Mouse (Mus musculus): ENCODE measurements around the gene Prrt3. TPM values are rescaled to one million over a fixed set of nuclear protein-coding genes. Genes with fewer than 3 reads are reported as not detected.

Prrt3 gene
- polyA plus RNA-seq, 2 experiments from 2014 or later: not detected

Other genes starting within 250 kb of the Prrt3 start
- under 1 TPM; 0.23 to 0.28 TPM for gene Cpne9, start 219.6 kb downstream of the Prrt3 start, polyA plus RNA-seq (2017; shearing (Covaris generic))
- 10 to 100 TPM; 11.7 to 12.0 TPM for gene Brpf1, start 194.8 kb downstream of the Prrt3 start, polyA plus RNA-seq (2017; shearing (Covaris generic))
- 10 to 100 TPM; 15.9 to 26.2 TPM for gene Ogg1, start 175.0 kb downstream of the Prrt3 start, polyA plus RNA-seq (2017; shearing (Covaris generic))
- 1 to 10 TPM; 2.2 to 2.9 TPM for gene Camk1, start 157.9 kb downstream of the Prrt3 start, polyA plus RNA-seq (2017; shearing (Covaris generic))
- 10 to 100 TPM; 39.2 to 47.5 TPM for gene Tada3, start 124.0 kb downstream of the Prrt3 start, polyA plus RNA-seq (2017; shearing (Covaris generic))
- 100 to 1,000 TPM; 574 to 794 TPM for gene Arpc4, start 123.8 kb downstream of the Prrt3 start, polyA plus RNA-seq (2017; shearing (Covaris generic))
- gene Ttll3, start 112.7 kb downstream of the Prrt3 start, polyA plus RNA-seq (2017; shearing (Covaris generic)): 10 to 100 TPM; 22.7 to 24.0 TPM
- 10 to 100 TPM in 1 of 2 experiments, 1 to 10 TPM in 1; 9.8 to 10.2 TPM for gene Rpusd3, start 82.6 kb downstream of the Prrt3 start, polyA plus RNA-seq (2017; shearing (Covaris generic))
- gene Cidec, start 66.2 kb downstream of the Prrt3 start, polyA plus RNA-seq (2017; shearing (Covaris generic)): not detected
- 10 to 100 TPM; 54.9 to 66.3 TPM for gene Jagn1, start 59.4 kb downstream of the Prrt3 start, polyA plus RNA-seq (2017; shearing (Covaris generic))
- 1 to 10 TPM in 1 of 2 experiments, not detected in 1; 1.2 TPM for gene Il17re, start 43.4 kb downstream of the Prrt3 start, polyA plus RNA-seq (2017; shearing (Covaris generic))
- not detected for gene Il17rc, start 30.5 kb downstream of the Prrt3 start, polyA plus RNA-seq (2017; shearing (Covaris generic))
- gene Creld1, start 18.6 kb downstream of the Prrt3 start, polyA plus RNA-seq (2017; shearing (Covaris generic)): 1 to 10 TPM; 7.3 to 8.4 TPM
- 10 to 100 TPM; 56.2 to 68.2 TPM for gene Emc3, start 29.7 kb upstream of the Prrt3 start, polyA plus RNA-seq (2017; shearing (Covaris generic))
- gene Fancd2, start 29.8 kb upstream of the Prrt3 start, polyA plus RNA-seq (2017; shearing (Covaris generic)): 1 to 10 TPM; 2.0 to 3.2 TPM
- gene Fancd2os, start 98.8 kb upstream of the Prrt3 start, polyA plus RNA-seq (2017; shearing (Covaris generic)): not detected
- gene Brk1, start 102.8 kb upstream of the Prrt3 start, polyA plus RNA-seq (2017; shearing (Covaris generic)): 100 to 1,000 TPM; 273 to 296 TPM
- gene Vhl, start 122.0 kb upstream of the Prrt3 start, polyA plus RNA-seq (2017; shearing (Covaris generic)): 10 to 100 TPM; 10.4 to 17.3 TPM
- 10 to 100 TPM; 27.3 to 40.1 TPM for gene Irak2, start 136.5 kb upstream of the Prrt3 start, polyA plus RNA-seq (2017; shearing (Covaris generic))
- gene Tatdn2, start 195.1 kb upstream of the Prrt3 start, polyA plus RNA-seq (2017; shearing (Covaris generic)): 1 to 10 TPM; 3.6 to 10.0 TPM
- not detected for gene Ghrl, start 217.9 kb upstream of the Prrt3 start, polyA plus RNA-seq (2017; shearing (Covaris generic))
- gene Sec13, start 238.8 kb upstream of the Prrt3 start, polyA plus RNA-seq (2017; shearing (Covaris generic)): 100 to 1,000 TPM; 143 to 177 TPM